Mouse (Mus musculus) G1E (cell line): Measurements from ENCODE around the gene Hist1h2ab. TPM values are rescaled to one million over a fixed set of nuclear protein-coding genes. Genes with fewer than 3 reads are reported as not detected.

Experiments used
- ATAC-seq: 2 replicates; pipeline ENCODE4 v1.8.0; 2016; ENCODE audit warnings: mild to moderate bottlenecking; ENCODE audit not compliant: insufficient number of reproducible peaks, poor library complexity, low FRiP score, severe bottlenecking; ENCODE audit errors: extremely low read depth
- DNase-seq: peaks from one replicate; pipeline ENCODE4 v3.0.0; 2012; ENCODE audit warnings: low spot score
- H3K27me3 ChIP-seq: 2 replicates; pipeline ENCODE4 v1.6.1; 2012; ENCODE audit warnings: mild to moderate bottlenecking, low read length, inconsistent platforms; ENCODE audit not compliant: insufficient read depth
- H3K36me3 ChIP-seq: replicated peaks from 2 replicates; pipeline ENCODE3; 2012; ENCODE audit warnings: mild to moderate bottlenecking, inconsistent platforms
- H3K4me1 ChIP-seq: 2 replicates; pipeline ENCODE4 v1.6.1; 2012; ENCODE audit warnings: low read depth, low read length, inconsistent platforms, mixed read lengths; ENCODE audit not compliant: insufficient read depth
- H3K4me3 ChIP-seq: 2 replicates; pipeline ENCODE4 v1.5.1; 2012; ENCODE audit warnings: low read depth, mild to moderate bottlenecking, inconsistent platforms, low read length, moderate library complexity, mixed read lengths
- H3K9me3 ChIP-seq: replicated peaks from 2 replicates; pipeline ENCODE4 v1.6.1; 2012; ENCODE audit warnings: inconsistent platforms
- CTCF ChIP-seq: IDR thresholded peaks from 2 replicates; pipeline ENCODE4 v1.5.1; 2012; ENCODE audit warnings: low read depth, low read length, inconsistent platforms, mixed read lengths
- GATA1 ChIP-seq: IDR thresholded peaks from 2 replicates; pipeline ENCODE4 v1.6.1; 2012; ENCODE audit warnings: borderline replicate concordance, low read length, inconsistent platforms, mixed read lengths
- GATA2 ChIP-seq: IDR thresholded peaks from 2 replicates; pipeline ENCODE4 v1.6.1; 2012; ENCODE audit warnings: low read depth, low read length, inconsistent platforms, borderline replicate concordance
- POLR2AphosphoS5 ChIP-seq: IDR thresholded peaks from 2 replicates; pipeline ENCODE4 v1.6.1; 2012; ENCODE audit warnings: low read depth, low read length, inconsistent platforms; ENCODE audit not compliant: insufficient replicate concordance
- TAL1 ChIP-seq: conservative IDR thresholded peaks from 2 replicates; pipeline ENCODE4 v1.6.1; 2012; ENCODE audit warnings: low read depth, low read length, inconsistent platforms, mixed read lengths
- polyA plus RNA-seq: library from polyadenylated mRNA; stranded (reverse); fragments of >175 nt; gene quantifications from 2 replicates; pipeline ENCODE4 v1.2.3, GENCODE M21; 2012
- total RNA-seq, 2 experiments: library from RNA; stranded (forward) in 1 of 2; stranded (reverse) in 1 of 2; fragments of 200-1000 nt in 1 of 2; fragments of >200 nt in 1 of 2; fragmentation: Nextera tagmentation in 1 of 2; gene quantifications; 2 replicates each; pipeline ENCODE4 v1.2.3; 2014 to 2017

The Hist1h2ab gene
- total and polyA plus RNA-seq, 3 experiments = 24.2 to 1,062 (median 535) TPM

DNA sequence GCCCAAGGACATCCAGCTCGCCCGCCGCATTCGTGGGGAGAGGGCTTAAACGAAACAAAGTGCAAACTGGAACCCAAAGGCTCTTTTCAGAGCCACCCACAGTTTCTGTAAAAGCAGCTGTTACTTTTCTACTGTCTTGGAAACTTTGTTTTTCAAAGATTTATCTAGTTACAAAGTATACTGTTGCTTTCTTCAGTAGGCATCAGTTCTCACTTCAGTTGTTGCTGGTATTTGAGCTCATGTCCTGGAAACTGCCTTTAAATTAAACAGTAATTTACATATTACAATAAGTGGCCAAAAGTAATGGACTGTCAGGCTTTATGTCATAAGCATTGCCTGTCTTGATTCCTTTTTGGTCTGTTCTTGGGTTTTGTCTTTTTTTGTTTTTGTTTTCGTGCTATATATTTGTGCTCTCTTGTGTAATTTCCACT, 1.8 kb downstream of the Hist1h2ab start:
- ATAC-seq (no peak), DNase-seq (no peak)
- Histone ChIP-seq H3K36me3 (no peaks in the 10 kb centered on the region), H3K9me3 (no peaks in the 10 kb centered on the region), H3K4me1 (peaks cover 30% of the 10 kb centered on the region), H3K4me3 (peak overlapping the region; percentile 58; the same call in 1 of the 2 replicates), H3K27me3 (no peaks in the 10 kb centered on the region)
- TF ChIP-seq GATA2 = no peak
- peak; percentile 80 for TF ChIP-seq POLR2AphosphoS5

DNA sequence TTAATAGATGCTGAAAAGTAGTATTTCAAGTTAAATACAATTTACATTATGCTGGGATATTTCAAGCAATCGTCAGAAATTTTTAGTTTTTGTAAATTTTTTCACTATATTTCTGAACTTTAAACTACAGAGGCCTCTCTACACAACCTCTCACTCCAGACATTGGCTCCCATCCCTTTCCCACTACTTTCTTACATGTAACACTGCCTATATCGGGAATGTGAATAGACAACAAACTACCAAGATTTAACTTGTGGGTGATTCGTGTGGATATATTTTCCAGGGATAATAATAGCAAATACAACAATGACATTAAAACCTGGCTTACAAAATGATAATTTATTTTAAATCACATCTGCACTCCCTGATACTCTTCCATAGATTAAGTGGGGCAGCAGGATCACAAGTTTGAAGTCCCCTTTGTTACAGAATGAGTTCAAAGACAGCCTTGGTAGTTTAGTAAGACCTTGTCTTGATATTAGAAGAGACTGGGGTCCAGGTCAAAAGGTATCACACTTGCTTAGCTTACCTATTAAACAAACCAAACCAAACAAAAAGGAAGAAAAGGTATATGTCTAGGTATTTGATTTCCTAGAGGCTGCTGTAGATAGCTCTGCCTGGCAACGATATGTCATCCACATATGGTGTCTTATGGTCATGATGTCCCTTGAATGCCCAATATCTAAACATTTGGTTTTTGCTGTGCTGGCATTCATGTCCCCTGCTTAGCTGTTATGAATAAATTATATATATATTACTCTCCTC, 2.6 kb downstream of the Hist1h2ab start:
- DNase-seq (no peak), ATAC-seq (no peak)
- Histone ChIP-seq H3K9me3 (no peaks in the 10 kb centered on the region), H3K4me3 (no peak overlapping the region), H3K36me3 (no peaks in the 10 kb centered on the region), H3K27me3 (no peaks in the 10 kb centered on the region), H3K4me1 (peaks cover 30% of the 10 kb centered on the region)
- TF ChIP-seq POLR2AphosphoS5 (peak; percentile 93; the same call in 1 of the 2 replicates), GATA1 (no peak)

DNA sequence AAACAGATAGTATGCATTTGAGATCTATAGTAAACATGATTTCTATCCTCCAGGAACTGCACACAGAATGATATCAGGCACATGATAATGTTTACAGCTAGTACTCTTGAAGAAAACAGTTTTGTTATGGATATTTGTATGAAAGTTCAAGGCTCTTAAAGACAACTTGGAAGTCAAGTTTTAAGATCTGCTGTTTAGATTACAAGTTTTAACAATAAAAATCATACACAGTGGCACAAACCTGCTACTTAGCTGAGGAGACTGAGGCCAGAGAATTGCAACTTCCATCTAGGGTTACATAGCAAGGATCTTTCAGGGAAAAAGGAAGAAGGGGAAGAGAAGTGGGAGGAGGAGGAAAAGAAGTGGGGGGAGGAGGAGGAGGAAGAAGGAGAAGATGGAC, 4.1 kb downstream of the Hist1h2ab start:
- Histone ChIP-seq H3K36me3 (no peaks in the 10 kb centered on the region), H3K4me1 (peaks cover 27% of the 10 kb centered on the region)
- no peak for ATAC-seq

DNA sequence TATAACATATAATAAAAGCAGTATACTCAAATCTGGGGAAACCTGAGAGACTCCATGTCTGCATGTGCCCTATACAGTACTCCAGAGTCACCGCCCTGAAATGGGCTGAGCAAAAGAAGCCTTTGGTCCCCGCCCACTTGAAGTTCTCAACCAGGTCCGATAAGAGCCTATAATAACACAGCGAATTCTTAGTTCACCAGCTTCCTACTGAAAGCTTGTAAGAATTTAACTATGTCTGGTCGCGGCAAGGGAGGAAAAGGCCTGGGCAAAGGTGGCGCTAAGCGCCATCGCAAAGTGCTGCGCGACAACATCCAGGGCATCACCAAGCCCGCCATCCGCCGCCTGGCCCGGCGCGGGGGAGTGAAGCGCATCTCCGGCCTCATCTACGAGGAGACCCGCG, 5.9 kb downstream of the Hist1h2ab start, which contains the start of gene Hist1h4b:
Hist1h4b (plus strand) TSS at position 224 of the 400 bp plus-strand sequence.
- H3K4me1 ChIP-seq = peaks cover 33% of the 10 kb centered on the region
- ATAC-seq (no peak), DNase-seq (peak; percentile 48)
- no peaks in the 10 kb centered on the region for H3K27me3 ChIP-seq
- H3K4me3 ChIP-seq = peak within 1 kb of the TSS; percentile 63; the same call in 1 of the 2 replicates
- no peaks in the 10 kb centered on the region for H3K9me3 ChIP-seq
- H3K36me3 ChIP-seq = no peaks in the 10 kb centered on the region
- TF ChIP-seq TAL1 = no peak
- TF ChIP-seq GATA2 = no peak
- TF ChIP-seq POLR2AphosphoS5 = 0 out of 2 replicates have a peak, but pooled peaks have one; percentile 96

More for the DNA sequence above, 4.1 kb downstream of the Hist1h2ab start:
- TF ChIP-seq GATA2 = no peak
- TF ChIP-seq GATA1 = no peak
- no peak for TF ChIP-seq POLR2AphosphoS5
- TF ChIP-seq CTCF = no peak
- no peak for TF ChIP-seq TAL1
- no peak for DNase-seq
- Histone ChIP-seq H3K27me3 (no peaks in the 10 kb centered on the region), H3K4me3 (no peak overlapping the region), H3K9me3 (no peaks in the 10 kb centered on the region)

DNA sequence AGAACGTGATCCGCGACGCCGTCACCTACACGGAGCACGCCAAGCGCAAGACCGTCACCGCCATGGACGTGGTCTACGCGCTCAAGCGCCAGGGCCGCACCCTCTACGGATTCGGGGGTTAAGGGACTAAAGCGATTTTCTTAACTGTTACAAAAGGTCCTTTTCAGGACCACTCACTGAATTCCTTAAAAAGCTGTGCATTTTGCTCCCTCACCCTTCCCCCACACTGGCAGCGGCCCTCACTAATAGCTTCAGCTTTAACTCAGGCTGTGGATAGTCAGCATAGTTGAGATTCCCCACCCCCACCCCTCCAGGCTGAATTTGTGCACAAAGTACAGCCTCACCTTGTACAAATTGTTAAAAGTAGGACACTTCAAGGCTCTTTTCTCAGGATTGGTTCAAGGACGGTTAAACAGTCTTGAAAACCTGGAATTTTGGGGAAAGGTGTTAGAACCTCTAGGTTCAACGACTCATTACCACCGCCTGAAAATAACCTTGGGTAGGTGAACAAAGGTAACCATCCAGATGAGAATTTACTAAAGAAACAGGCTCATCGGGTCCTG, 6.4 kb downstream of the Hist1h2ab start:
- Histone ChIP-seq H3K36me3 (no peaks in the 10 kb centered on the region), H3K4me3 (peak overlapping the region; percentile 63; the same call in 1 of the 2 replicates), H3K9me3 (no peaks in the 10 kb centered on the region), H3K4me1 (peaks cover 33% of the 10 kb centered on the region), H3K27me3 (no peaks in the 10 kb centered on the region)
- DNase-seq (no peak), ATAC-seq (no peak)
- no peak for TF ChIP-seq GATA2
- TF ChIP-seq TAL1 = no peak
- peak; percentile 92 for TF ChIP-seq POLR2AphosphoS5

DNA sequence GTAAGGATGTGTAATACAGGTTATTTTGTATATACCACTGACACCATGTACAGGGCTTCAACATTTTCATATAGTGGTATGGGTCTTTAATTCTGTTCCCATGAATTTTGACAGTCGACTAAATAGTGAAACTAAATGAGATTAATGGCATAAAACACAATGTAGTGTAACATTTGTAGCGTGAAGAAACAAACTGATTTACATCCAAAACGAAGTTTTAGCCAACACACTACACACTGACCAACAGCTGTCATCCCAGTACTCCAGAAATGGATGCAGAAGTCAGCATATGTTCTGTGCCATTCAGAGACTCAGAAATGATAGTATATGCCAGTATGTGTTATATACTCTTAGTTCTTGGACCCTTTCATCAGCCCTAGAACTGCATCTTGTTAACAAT, 7.0 kb downstream of the Hist1h2ab start:
- Histone ChIP-seq H3K27me3 (no peaks in the 10 kb centered on the region), H3K9me3 (no peaks in the 10 kb centered on the region), H3K36me3 (no peaks in the 10 kb centered on the region), H3K4me1 (peaks cover 35% of the 10 kb centered on the region), H3K4me3 (no peak overlapping the region; the same call in 1 of the 2 replicates)
- DNase-seq = no peak
- TF ChIP-seq POLR2AphosphoS5 (peak; percentile 87; the same call in 1 of the 2 replicates), GATA2 (no peak), GATA1 (no peak), TAL1 (no peak)
- no peak for ATAC-seq
